Mouse (Mus musculus) embryonic facial prominence, embryonic 14.5 days (tissue): ENCODE results near the gene Phf21a. TPM values are rescaled to one million over a fixed set of nuclear protein-coding genes. Genes with fewer than 3 reads are reported as not detected.
"Not testable (repeated sequence)": the region's sequence is repeated elsewhere in the genome, so short reads cannot be mapped to it uniquely, and the experiment has no call there.

Source experiments
- ATAC-seq: fragments of 200-750 bp; cut with Nextera tagmentation; 2 replicates; pipeline ENCODE4 v1.8.0; 2017; ENCODE audit warnings: low read depth, moderate number of reproducible peaks, moderate TSS enrichment
- DNase-seq: peaks from one replicate; pipeline ENCODE4 v3.0.0-alpha.2; 2015; ENCODE audit warnings: low spot score
- H3K27ac ChIP-seq: fragments of 300-500 bp; sonication (generic); replicated peaks from 2 replicates; pipeline ENCODE4 v1.5.1; 2014; ENCODE audit warnings: low read depth, mild to moderate bottlenecking, low read length, moderate library complexity
- H3K27me3 ChIP-seq: fragments of 300-500 bp; sonication (generic); replicated peaks from 2 replicates; pipeline ENCODE4 v1.6.1; 2014; ENCODE audit warnings: low read length; ENCODE audit not compliant: control insufficient read depth, insufficient read depth
- H3K36me3 ChIP-seq: fragments of 300-500 bp; sonication (generic); 2 replicates; pipeline ENCODE4 v1.6.1; 2014; ENCODE audit warnings: low read length, mixed read lengths; ENCODE audit not compliant: control insufficient read depth, insufficient read depth
- H3K4me1 ChIP-seq: fragments of 300-500 bp; sonication (generic); 2 replicates; pipeline ENCODE4 v1.6.1; 2014; ENCODE audit warnings: antibody characterized with exemption, low read length; ENCODE audit not compliant: control insufficient read depth, insufficient read depth
- H3K4me2 ChIP-seq: fragments of 300-500 bp; sonication (generic); 2 replicates; pipeline ENCODE4 v1.6.1; 2014; ENCODE audit warnings: low read depth, mild to moderate bottlenecking, low read length, moderate library complexity, mixed read lengths
- H3K4me3 ChIP-seq: fragments of 300-500 bp; sonication (generic); 2 replicates; pipeline ENCODE4 v1.5.1; 2014; ENCODE audit warnings: low read depth, mild to moderate bottlenecking, low read length
- H3K9ac ChIP-seq: fragments of 300-500 bp; sonication (generic); 2 replicates; pipeline ENCODE4 v1.6.1; 2014; ENCODE audit warnings: low read depth, mild to moderate bottlenecking, low read length, moderate library complexity, mixed read lengths
- H3K9me3 ChIP-seq: fragments of 300-500 bp; sonication (generic); 2 replicates; pipeline ENCODE4 v1.6.1; 2016; ENCODE audit warnings: low read length; ENCODE audit not compliant: control insufficient read depth
- WGBS: fragments of 180-500 bp; shearing (Covaris S2); extraction: QIAGEN DNeasy Blood & Tissue Kit; methylation state at CpG from one replicate; pipeline ENCODE4 v1.1.7; 2014; 5-methylcytosine and 5-hydroxymethylcytosine counted together
- polyA plus RNA-seq: library from polyadenylated mRNA; unstranded; fragments of >200 nt; fragmentation: Nextera tagmentation; extraction: Ambion mirVana; gene quantifications from 2 replicates; pipeline ENCODE4 v1.2.1, GENCODE M21; 2014

Gene Phf21a
- polyA plus RNA-seq, 1 experiment from 2014 or later, result 24.8 TPM

DNA sequence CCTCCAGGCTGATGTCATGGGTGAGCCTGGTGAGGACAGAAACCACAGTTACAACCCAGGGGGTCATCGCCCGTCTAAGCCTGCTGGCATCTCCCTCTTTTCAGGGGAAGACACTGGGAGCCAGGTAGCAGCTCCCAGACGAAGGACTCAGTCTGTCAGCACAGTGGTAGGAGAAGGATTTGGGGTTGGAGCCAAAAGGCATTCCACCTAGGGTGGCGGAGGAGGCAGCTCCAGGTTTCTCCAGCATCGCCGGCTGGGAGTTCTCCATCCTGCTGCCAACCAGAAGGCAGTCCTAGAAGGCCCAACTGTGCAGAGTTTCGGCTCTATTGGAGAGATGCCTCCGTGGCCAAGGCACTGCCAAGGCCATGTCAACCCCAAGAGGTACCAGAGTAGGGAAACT is 298.2 kb downstream of the Phf21a start:
- Histone ChIP-seq H3K27ac (no peak overlapping the region), H3K4me3 (no peak overlapping the region), H3K27me3 (no peaks in the 10 kb centered on the region), H3K9ac (no peak overlapping the region), H3K9me3 (no peaks in the 10 kb centered on the region), H3K36me3 (peaks cover 13% of the 10 kb centered on the region; the same call in 1 of the 2 replicates), H3K4me2 (peak overlapping the region; percentile 56), H3K4me1 (peaks cover 20% of the 10 kb centered on the region; the same call in 1 of the 2 replicates)
- DNase-seq (no peak), ATAC-seq (no peak)
- WGBS, result 85% methylated on average over 8 of the region's 8 CpGs

DNA sequence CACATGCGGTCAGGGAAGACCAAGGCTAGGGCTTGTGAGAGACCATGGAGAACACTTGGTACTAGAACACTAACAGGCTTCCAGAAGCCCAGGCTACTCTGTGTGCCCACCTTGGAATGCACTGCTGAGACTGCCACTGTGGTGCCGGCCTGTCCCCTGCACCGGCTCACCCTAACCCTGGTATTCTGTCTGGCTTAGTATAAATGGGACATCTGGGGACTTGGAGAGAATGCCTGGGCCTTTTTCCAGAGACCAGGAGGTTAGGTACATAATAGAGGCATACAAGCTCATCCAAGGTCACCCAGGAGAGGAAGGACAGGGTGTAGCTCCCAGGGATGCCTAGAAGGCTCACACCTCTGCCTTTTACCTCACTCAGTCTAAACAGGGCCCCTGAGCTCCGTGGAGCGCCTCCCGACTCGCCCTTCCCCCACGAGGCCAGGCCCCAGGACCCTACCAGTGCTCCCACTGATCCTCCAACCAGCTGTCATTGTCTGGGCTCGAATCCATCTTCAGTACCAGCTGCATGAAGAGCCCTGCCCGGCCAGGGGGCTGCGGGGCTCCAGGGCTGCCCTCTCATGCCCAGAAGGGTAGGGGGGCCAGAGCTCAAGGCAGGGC is 298.9 kb downstream of the Phf21a start:
- H3K36me3 ChIP-seq, result peaks cover 7% of the 10 kb centered on the region; the same call in 1 of the 2 replicates
- peak overlapping the region; percentile 35 for H3K4me3 ChIP-seq
- H3K9ac ChIP-seq, result peak overlapping the region; percentile 64
- no peaks in the 10 kb centered on the region for H3K9me3 ChIP-seq
- peak overlapping the region; percentile 56 for H3K4me2 ChIP-seq
- peak overlapping the region; percentile 77 for H3K27ac ChIP-seq
- peaks cover 20% of the 10 kb centered on the region; the same call in 1 of the 2 replicates for H3K4me1 ChIP-seq
- H3K27me3 ChIP-seq, result no peaks in the 10 kb centered on the region
- DNase-seq (no peak), ATAC-seq (no peak)
- WGBS, result 28% methylated on average over 11 of the region's 11 CpGs

DNA sequence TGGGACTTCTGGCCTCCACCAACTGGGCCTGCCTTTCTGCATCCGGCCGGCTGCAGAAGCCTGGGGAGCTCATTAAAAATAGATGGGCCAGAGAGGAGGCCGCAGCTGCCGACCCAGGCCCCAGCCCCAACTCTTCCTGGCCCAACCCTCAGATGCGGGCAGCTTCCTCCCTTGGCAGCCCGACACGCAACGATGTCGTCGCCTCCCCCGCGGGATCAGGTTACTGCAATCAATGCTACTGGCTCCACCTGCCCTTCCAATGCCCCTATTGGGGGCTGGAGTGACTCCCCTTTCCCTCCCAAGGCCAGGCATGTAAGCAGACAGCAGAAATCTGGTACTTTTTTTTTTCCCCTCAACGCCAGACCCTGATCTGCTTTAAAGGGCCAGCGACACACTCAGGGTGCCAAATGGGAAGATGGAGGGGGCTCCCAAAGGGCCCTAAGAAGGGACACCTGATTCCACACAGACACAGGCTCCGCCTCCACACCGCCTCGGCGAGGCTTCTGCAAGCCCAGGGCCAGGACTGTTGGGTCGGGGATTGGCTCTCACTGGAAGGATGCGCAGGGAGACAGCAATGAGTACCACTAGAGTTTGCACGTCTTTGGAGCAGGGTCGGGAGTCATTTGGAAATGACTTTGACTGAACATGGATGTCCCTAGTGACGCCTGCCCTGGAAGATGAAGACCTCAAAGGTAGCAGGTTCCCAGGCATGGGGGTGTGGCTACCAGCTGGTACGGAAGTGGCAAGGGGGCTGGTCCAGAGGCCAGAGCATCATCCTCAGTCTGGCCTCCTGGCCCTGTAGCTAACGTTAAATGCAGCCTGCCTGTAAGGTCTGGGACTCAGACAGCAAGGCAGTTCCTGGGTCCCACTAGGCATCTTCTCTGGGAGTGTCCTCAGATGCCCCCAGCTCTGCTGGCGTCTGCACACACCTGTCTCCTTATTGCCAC is 299.7 kb downstream of the Phf21a start:
- WGBS, result 3% methylated on average over 25 of the region's 26 CpGs
- H3K27me3 ChIP-seq, result no peaks in the 10 kb centered on the region
- H3K9me3 ChIP-seq, result no peaks in the 10 kb centered on the region
- ATAC-seq, result peak; percentile 16
- H3K36me3 ChIP-seq, result no peaks in the 10 kb centered on the region
- peak overlapping the region; percentile 56 for H3K4me2 ChIP-seq
- H3K27ac ChIP-seq, result peak overlapping the region; percentile 77
- peak overlapping the region; percentile 64 for H3K9ac ChIP-seq
- peak overlapping the region; percentile 35 for H3K4me3 ChIP-seq
- DNase-seq, result peak; percentile 87
- H3K4me1 ChIP-seq, result peaks cover 20% of the 10 kb centered on the region; the same call in 1 of the 2 replicates

DNA sequence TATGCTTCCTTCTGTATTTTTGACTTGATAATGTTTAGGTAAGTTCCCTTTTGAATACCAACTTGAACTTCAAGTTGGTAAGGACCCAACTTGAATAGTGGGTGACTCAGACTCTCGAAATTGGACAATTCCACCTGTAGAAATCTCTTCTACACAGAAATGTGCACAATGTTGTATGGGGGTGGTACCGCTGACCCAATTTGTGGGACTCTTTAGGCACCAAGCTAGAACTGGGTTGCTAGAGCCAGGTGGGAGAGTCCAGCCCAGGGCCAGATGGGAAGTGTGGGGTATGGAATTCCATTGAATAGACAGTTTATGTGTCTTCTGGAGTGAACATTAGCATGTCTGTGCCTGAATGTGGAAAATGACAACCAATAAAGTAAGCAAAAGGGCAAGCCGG is 302.6 kb downstream of the Phf21a start:
- H3K4me3 ChIP-seq, result no peak overlapping the region
- ATAC-seq, result no peak
- DNase-seq, result no peak
- 88% methylated on average over 3 of the region's 3 CpGs for WGBS
- H3K9ac ChIP-seq, result no peak overlapping the region
- H3K4me1 ChIP-seq, result peaks cover 8% of the 10 kb centered on the region; the same call in 1 of the 2 replicates
- H3K9me3 ChIP-seq, result no peaks in the 10 kb centered on the region
- no peak overlapping the region for H3K27ac ChIP-seq
- H3K36me3 ChIP-seq, result no peaks in the 10 kb centered on the region
- H3K4me2 ChIP-seq, result no peak overlapping the region
- H3K27me3 ChIP-seq, result no peaks in the 10 kb centered on the region; the same call in 1 of the 2 replicates

DNA sequence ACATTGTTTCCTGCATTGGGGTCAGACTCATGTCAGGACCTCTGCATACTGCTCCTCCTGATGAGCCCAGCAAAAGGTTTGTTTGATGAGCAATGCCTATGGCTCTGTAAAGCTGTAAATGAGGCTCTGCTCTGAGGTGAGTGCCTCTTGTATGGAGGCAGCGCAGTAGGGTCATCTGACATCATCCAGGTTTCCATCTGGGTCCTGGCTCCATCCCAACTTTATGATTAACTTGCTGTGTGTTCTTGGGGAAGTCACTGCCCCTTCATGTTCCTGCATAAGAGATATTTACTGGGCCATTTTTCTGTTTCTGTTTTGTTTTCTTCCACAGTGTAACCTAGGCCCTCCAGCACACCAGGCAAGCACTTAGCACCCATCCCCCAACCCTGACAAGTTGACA is 304.5 kb downstream of the Phf21a start:
- ATAC-seq (no peak), DNase-seq (no peak)
- Histone ChIP-seq H3K4me1 (peaks cover 7% of the 10 kb centered on the region; the same call in 1 of the 2 replicates), H3K9ac (no peak overlapping the region), H3K27ac (no peak overlapping the region), H3K4me2 (no peak overlapping the region), H3K27me3 (no peaks in the 10 kb centered on the region; the same call in 1 of the 2 replicates), H3K36me3 (no peaks in the 10 kb centered on the region), H3K9me3 (no peaks in the 10 kb centered on the region), H3K4me3 (no peak overlapping the region)
- WGBS, result 67% methylated on average over 1 of the region's 1 CpGs

DNA sequence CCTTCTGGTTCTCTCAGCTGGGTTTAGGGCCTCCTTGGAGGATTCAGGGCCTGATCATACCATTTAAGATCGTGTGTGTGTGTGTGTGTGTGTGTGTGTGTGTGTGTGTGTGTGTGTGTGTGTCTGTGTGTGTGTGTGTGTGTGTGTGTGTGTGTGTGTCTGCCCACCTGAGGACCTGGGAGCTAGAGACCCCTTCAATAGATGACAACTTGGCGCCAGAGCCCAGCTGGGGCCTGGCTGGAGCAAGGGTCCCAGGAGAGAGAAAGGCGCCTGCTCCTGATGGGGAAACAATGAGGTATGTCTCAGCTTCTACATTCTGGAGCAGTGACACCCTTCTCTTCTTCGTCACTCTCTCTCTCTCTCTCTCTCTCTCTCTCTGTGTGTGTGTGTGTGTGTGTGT is 307.0 kb downstream of the Phf21a start:
- H3K9ac ChIP-seq, H3K4me2 ChIP-seq, H3K4me1 ChIP-seq, H3K27me3 ChIP-seq, H3K4me3 ChIP-seq, ATAC-seq, H3K9me3 ChIP-seq, DNase-seq, H3K27ac ChIP-seq: not testable (repeated sequence)
- WGBS, result 73% methylated on average over 2 of the region's 4 CpGs
- H3K36me3 ChIP-seq, result peaks cover 16% of the 10 kb centered on the region

DNA sequence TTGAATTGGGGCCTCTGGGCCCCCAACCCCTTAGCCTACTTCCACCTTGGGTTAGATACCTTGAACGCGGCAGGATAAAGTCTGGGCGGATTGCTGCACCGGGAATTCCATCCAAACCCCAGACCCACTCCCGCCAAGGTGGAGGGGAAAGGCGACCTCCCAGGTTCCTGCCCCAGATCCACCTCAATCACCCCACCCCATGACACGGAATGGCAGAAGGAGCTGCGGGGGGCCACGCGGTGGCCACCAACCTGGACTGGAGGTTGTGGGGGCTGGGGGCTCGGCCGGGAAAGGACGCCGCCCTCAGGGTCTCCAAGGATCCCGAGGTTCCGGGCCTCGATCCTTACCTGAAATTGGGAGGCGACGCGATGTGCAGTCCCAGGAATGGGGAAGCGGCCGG is 307.8 kb downstream of the Phf21a start:
- Histone ChIP-seq H3K4me1 (peaks cover 4% of the 10 kb centered on the region; the same call in 1 of the 2 replicates), H3K9me3 (no peaks in the 10 kb centered on the region), H3K4me2 (peak overlapping the region; percentile 91), H3K4me3 (peak overlapping the region; percentile 61), H3K27me3 (no peaks in the 10 kb centered on the region; the same call in 1 of the 2 replicates), H3K36me3 (peaks cover 24% of the 10 kb centered on the region), H3K27ac (no peak overlapping the region), H3K9ac (peak overlapping the region; percentile 76)
- 2% methylated on average over 15 of the region's 22 CpGs for WGBS
- ATAC-seq (no peak), DNase-seq (no peak)

DNA sequence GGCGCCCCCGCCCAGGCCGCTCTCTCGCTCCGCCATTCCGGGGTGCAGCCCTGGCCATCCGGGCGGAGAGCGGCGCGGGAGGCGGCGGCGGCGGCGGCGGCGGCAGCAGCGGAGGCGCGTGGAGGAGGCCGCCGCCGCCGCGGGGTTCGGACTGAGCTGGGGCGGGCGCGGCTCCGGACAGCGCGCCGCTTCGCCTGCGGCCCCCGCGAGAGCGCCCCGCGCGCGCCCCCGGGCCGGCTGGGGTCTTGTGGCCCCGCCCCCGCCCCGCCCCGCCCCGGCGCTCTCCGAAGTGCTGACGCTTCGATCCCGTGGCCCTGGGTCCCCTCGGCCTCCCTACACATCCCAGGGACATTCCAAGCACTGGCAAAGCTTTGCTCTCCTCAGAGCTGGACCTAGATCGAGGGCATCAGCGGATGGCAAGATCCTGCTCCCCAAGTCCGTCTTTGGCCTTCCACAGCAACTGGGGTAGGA is 308.2 kb downstream of the Phf21a start, which contains the start of gene Mapk8ip1:
Gene Mapk8ip1 (minus strand): TSS at position 173 of the 471 bp plus-strand sequence.
- Histone ChIP-seq H3K4me1 (peaks cover 4% of the 10 kb centered on the region; the same call in 1 of the 2 replicates), H3K9ac (peak within 1 kb of the TSS; percentile 76), H3K4me3 (peak within 1 kb of the TSS; percentile 61), H3K9me3 (no peaks in the 10 kb centered on the region), H3K27ac (no peak within 1 kb of the TSS), H3K27me3 (no peaks in the 10 kb centered on the region; the same call in 1 of the 2 replicates), H3K4me2 (peak within 1 kb of the TSS; percentile 91), H3K36me3 (peaks cover 24% of the 10 kb centered on the region)
- 10% methylated on average over 5 of the region's 59 CpGs for WGBS
- ATAC-seq (peak; percentile 74), DNase-seq (peak; percentile 65)
